Mouse (Mus musculus) adrenal gland, postnatal 10 days (tissue): ENCODE measurements around the gene Itga2. TPM values are rescaled to one million over a fixed set of nuclear protein-coding genes. Genes with fewer than 3 reads are reported as not detected.

Source experiments
- DNase-seq: peaks from one replicate; pipeline ENCODE4 v3.0.0; 2021; ENCODE audit warnings: mixed read lengths
- long read RNA-seq, 2 experiments: library from polyadenylated mRNA; stranded (forward); transcript quantifications; one replicate each; pipeline ENCODE4 v2.0.0; 2021
- total RNA-seq, 2 experiments: library from RNA; stranded (reverse); gene quantifications; 2 replicates each; pipeline ENCODE4 v1.2.3; 2021

The Itga2 gene
- 1 to 10 TPM; 4.4 to 4.7 TPM for total RNA-seq
- long read RNA-seq, experiment 1, partial matches to known transcripts, result 0 of 1 reads
- long read RNA-seq, experiment 1, other reads (novel, unspliced or antisense), result 1 of 1 reads
- long read RNA-seq, experiment 2, full-length matches to known transcripts, result 1 of 2 reads
- long read RNA-seq, experiment 2, partial matches to known transcripts, result 0 of 2 reads
- long read RNA-seq, experiment 2, other reads (novel, unspliced or antisense), result 1 of 2 reads

- peak; percentile 82 for DNase-seq
These were observed at the start of gene Itga2 for GRCm38 (mm10) chr13:114931775-114932294. Gene Itga2 (minus strand): TSS chr13:114932100.

GRCm38 (mm10) chr13:114980831-114981419, 49.0 kb upstream of the Itga2 start:
- DNase-seq, result no peak

- DNase-seq, result no peak
These were observed 42.7 kb upstream of the Itga2 start for GRCm38 (mm10) chr13:114974484-114975042.

GRCm38 (mm10) chr13:114971905-114972304, 40.0 kb upstream of the Itga2 start:
- DNase-seq, result no peak

- peak; percentile 88 for DNase-seq
These were observed 32.3 kb upstream of the Itga2 start for GRCm38 (mm10) chr13:114964233-114964632.

- DNase-seq, result no peak
These were observed 22.6 kb upstream of the Itga2 start for GRCm38 (mm10) chr13:114954516-114954915.

- peak; percentile 54 for DNase-seq
These were observed 1.6 kb upstream of the Itga2 start for GRCm38 (mm10) chr13:114933541-114933940.

- DNase-seq, result peak; percentile 35
These were observed 777 bp downstream of the Itga2 start for GRCm38 (mm10) chr13:114930996-114931649.

- DNase-seq, result no peak
These were observed 7.1 kb downstream of the Itga2 start for GRCm38 (mm10) chr13:114924785-114925184.

- DNase-seq, result peak; percentile 7
These were observed 8.6 kb downstream of the Itga2 start for GRCm38 (mm10) chr13:114923331-114923730.

GRCm38 (mm10) chr13:114915767-114916166, 16.1 kb downstream of the Itga2 start:
- DNase-seq, result no peak

- no peak for DNase-seq
These were observed 16.9 kb downstream of the Itga2 start for GRCm38 (mm10) chr13:114914963-114915362.

- DNase-seq, result no peak
These were observed 17.3 kb downstream of the Itga2 start for GRCm38 (mm10) chr13:114914559-114914958.

- DNase-seq, result no peak
These were observed 21.3 kb downstream of the Itga2 start for GRCm38 (mm10) chr13:114910629-114911028.

GRCm38 (mm10) chr13:114909514-114909913, 22.4 kb downstream of the Itga2 start:
- no peak for DNase-seq

GRCm38 (mm10) chr13:114907876-114908275, 24.0 kb downstream of the Itga2 start:
- DNase-seq, result no peak

GRCm38 (mm10) chr13:114896751-114897386, 35.0 kb downstream of the Itga2 start:
- DNase-seq, result peak; percentile 88

GRCm38 (mm10) chr13:114895896-114896295, 36.0 kb downstream of the Itga2 start:
- peak; percentile 30 for DNase-seq

GRCm38 (mm10) chr13:114894718-114895117, 37.2 kb downstream of the Itga2 start:
- DNase-seq, result no peak

- no peak for DNase-seq
These were observed 40.2 kb downstream of the Itga2 start for GRCm38 (mm10) chr13:114891655-114892054.

- DNase-seq, result no peak
These were observed 44.2 kb downstream of the Itga2 start for GRCm38 (mm10) chr13:114887695-114888094.

- no peak for DNase-seq
These were observed 44.6 kb downstream of the Itga2 start for GRCm38 (mm10) chr13:114887293-114887692.
